Mouse (Mus musculus) CH12.LX (cell line): ENCODE measurements at regions not wholly inside any gene's neighbourhood (a gene's known extent, or its start where the extent isn't known, plus 50 kb on each side); places are given as distances from the start of the nearest gene placed in this dataset.

ENCODE experiments used
- DNase-seq: peaks from one replicate; pipeline ENCODE4 v3.0.0-alpha.2; 2013; ENCODE audit errors: extremely low read depth
- H3K27ac ChIP-seq: 2 replicates; pipeline ENCODE4 v1.5.1; 2012; ENCODE audit warnings: low read depth, mild to moderate bottlenecking, control low read depth, moderate library complexity; ENCODE audit not compliant: insufficient read depth
- H3K27me3 ChIP-seq: replicated peaks from 2 replicates; pipeline ENCODE3; 2012; ENCODE audit warnings: inconsistent platforms
- H3K36me3 ChIP-seq, 2 experiments: replicated peaks in 1 of 2; 2 replicates each; pipeline versions ENCODE3 to v1.6.1; 2012; ENCODE audit warnings: inconsistent platforms in 1 of 2, low read length in 1 of 2, mild to moderate bottlenecking in 1 of 2, mixed read lengths in 1 of 2, moderate library complexity in 1 of 2; ENCODE audit not compliant: control insufficient read depth in 1 of 2, insufficient read depth in 1 of 2
- H3K4me1 ChIP-seq, 2 experiments: 2 replicates each; pipeline ENCODE4 v1.6.1; 2012; ENCODE audit warnings: inconsistent platforms in 1 of 2, moderate library complexity in 1 of 2; ENCODE audit not compliant: insufficient read depth in 2 of 2, control insufficient read depth in 1 of 2
- H3K4me2 ChIP-seq: 2 replicates; pipeline ENCODE4 v1.6.1; 2012; ENCODE audit warnings: low read depth, mild to moderate bottlenecking, control low read depth; ENCODE audit not compliant: poor library complexity, insufficient read depth, severe bottlenecking
- H3K4me3 ChIP-seq, 3 experiments: fragments of 150-350 bp in 1 of 3; sonication (generic) in 1 of 3; replicated peaks in 1 of 3; 2 replicates each; pipeline versions ENCODE3 to v1.5.1; 2011 to 2012; ENCODE audit warnings: low read depth in 2 of 3, low read length in 2 of 3, mild to moderate bottlenecking in 2 of 3, moderate library complexity in 2 of 3, control low read depth in 1 of 3, improper control_type of control experiment in 1 of 3, inconsistent platforms in 1 of 3, mixed read lengths in 1 of 3; ENCODE audit not compliant: poor library complexity in 1 of 3
- H3K79me2 ChIP-seq: replicated peaks from 2 replicates; pipeline ENCODE4 v1.6.1; 2012; ENCODE audit warnings: mild to moderate bottlenecking, moderate library complexity; ENCODE audit not compliant: control insufficient read depth, poor library complexity, insufficient read depth, severe bottlenecking; ENCODE audit errors: extremely low read depth
- H3K9ac ChIP-seq: 2 replicates; pipeline ENCODE4 v1.6.1; 2012; ENCODE audit warnings: low read depth, mild to moderate bottlenecking, control low read depth, moderate library complexity; ENCODE audit not compliant: insufficient read depth
- H3K9me3 ChIP-seq: replicated peaks from 2 replicates; pipeline ENCODE3; 2012; ENCODE audit warnings: low read length, inconsistent platforms, mixed read lengths
- BHLHE40 ChIP-seq: IDR thresholded peaks from 2 replicates; pipeline ENCODE4 v1.6.1; 2011; ENCODE audit warnings: mild to moderate bottlenecking, low read depth, low read length, improper control_type of control experiment
- CTCF ChIP-seq, 2 experiments: IDR thresholded peaks in 1 of 2; conservative IDR thresholded peaks in 1 of 2; 2 replicates each; pipeline ENCODE4 v1.5.1; 2011 to 2012; ENCODE audit warnings: low read depth in 2 of 2, low read length in 2 of 2, improper control_type of control experiment in 1 of 2, inconsistent platforms in 1 of 2, mild to moderate bottlenecking in 1 of 2, moderate library complexity in 1 of 2
- ELF1 ChIP-seq: IDR thresholded peaks from 2 replicates; pipeline ENCODE4 v1.6.1; 2014; ENCODE audit warnings: low read depth, mild to moderate bottlenecking, inconsistent platforms, low read length, improper control_type of control experiment
- ETS1 ChIP-seq: conservative IDR thresholded peaks from 2 replicates; pipeline ENCODE4 v1.6.1; 2012; ENCODE audit warnings: low read depth, mild to moderate bottlenecking, inconsistent platforms, low read length, improper control_type of control experiment, moderate library complexity
- GABPA ChIP-seq: IDR thresholded peaks from 2 replicates; pipeline ENCODE4 v1.6.1; 2012; ENCODE audit warnings: low read depth, low read length, improper control_type of control experiment, inconsistent platforms; ENCODE audit not compliant: insufficient replicate concordance
- IRF4 ChIP-seq: IDR thresholded peaks from 2 replicates; pipeline ENCODE4 v1.6.1; 2014; ENCODE audit warnings: low read depth, mild to moderate bottlenecking, inconsistent platforms, low read length, improper control_type of control experiment
- JUN ChIP-seq: IDR thresholded peaks from 2 replicates; pipeline ENCODE4 v1.6.1; 2011; ENCODE audit warnings: low read depth, mild to moderate bottlenecking, low read length, improper control_type of control experiment, moderate library complexity; ENCODE audit not compliant: insufficient read depth
- JUND ChIP-seq: conservative IDR thresholded peaks from 2 replicates; pipeline ENCODE4 v1.6.1; 2011; ENCODE audit warnings: low read depth, low read length, improper control_type of control experiment
- MAFK ChIP-seq: IDR thresholded peaks from 2 replicates; pipeline ENCODE4 v1.6.1; 2011; ENCODE audit warnings: low read length, improper control_type of control experiment; ENCODE audit not compliant: insufficient replicate concordance
- MYC ChIP-seq: IDR thresholded peaks from 2 replicates; pipeline ENCODE4 v1.6.1; 2011; ENCODE audit warnings: low read depth, mild to moderate bottlenecking, improper control_type of control experiment, low read length
- NRF1 ChIP-seq: IDR thresholded peaks from 2 replicates; pipeline ENCODE4 v1.6.1; 2014; ENCODE audit warnings: low read depth, mild to moderate bottlenecking, inconsistent platforms, low read length, improper control_type of control experiment, moderate library complexity
- PAX5 ChIP-seq: IDR thresholded peaks from 2 replicates; pipeline ENCODE4 v1.6.1; 2012; ENCODE audit warnings: low read length, inconsistent platforms, mixed read lengths
- POLR2A ChIP-seq: IDR thresholded peaks from 2 replicates; pipeline ENCODE4 v1.6.1; 2011; ENCODE audit warnings: low read depth, mild to moderate bottlenecking, improper control_type of control experiment, low read length
- POLR2AphosphoS2 ChIP-seq: IDR thresholded peaks from 2 replicates; pipeline ENCODE4 v1.6.1; 2011; ENCODE audit warnings: low read depth, low read length, improper control_type of control experiment
- RCOR1 ChIP-seq: conservative IDR thresholded peaks from 2 replicates; pipeline ENCODE4 v1.6.1; 2012; ENCODE audit warnings: low read depth, mild to moderate bottlenecking, inconsistent platforms, low read length, improper control_type of control experiment
- SIN3A ChIP-seq: IDR thresholded peaks from 2 replicates; pipeline ENCODE4 v1.6.1; 2012; ENCODE audit warnings: low read length, improper control_type of control experiment, inconsistent platforms
- TBP ChIP-seq: conservative IDR thresholded peaks from 2 replicates; pipeline ENCODE4 v1.6.1; 2011; ENCODE audit warnings: low read depth, low read length, improper control_type of control experiment
- ZC3H11A ChIP-seq: IDR thresholded peaks from 2 replicates; pipeline ENCODE4 v1.6.1; 2012; ENCODE audit warnings: low read depth, mild to moderate bottlenecking, inconsistent platforms, low read length, improper control_type of control experiment
- ZKSCAN1 ChIP-seq: IDR thresholded peaks from 2 replicates; pipeline ENCODE4 v1.6.1; 2012; ENCODE audit warnings: low read depth, inconsistent platforms, low read length, improper control_type of control experiment, borderline replicate concordance
- dilution Hi-C: fragments of 300-500 bp; cut with MboI; formaldehyde crosslinking; loops from 2 replicates; pipeline ENCODE4 v1.14.3; 2020; ENCODE audit warnings: low sequenced_read_pairs; ENCODE audit not compliant: extremely low pct_unique_long_range_greater_than_20kb, extremely low pct_ligation_motif_present
- in situ Hi-C: fragments of 300-500 bp; cut with MboI; formaldehyde crosslinking; loops from 3 replicates; pipeline ENCODE4 v1.14.3; 2019; ENCODE audit warnings: low sequenced_read_pairs, low pct_ligation_motif_present, low pct_unique_long_range_greater_than_20kb, mixed read lengths

DNA sequence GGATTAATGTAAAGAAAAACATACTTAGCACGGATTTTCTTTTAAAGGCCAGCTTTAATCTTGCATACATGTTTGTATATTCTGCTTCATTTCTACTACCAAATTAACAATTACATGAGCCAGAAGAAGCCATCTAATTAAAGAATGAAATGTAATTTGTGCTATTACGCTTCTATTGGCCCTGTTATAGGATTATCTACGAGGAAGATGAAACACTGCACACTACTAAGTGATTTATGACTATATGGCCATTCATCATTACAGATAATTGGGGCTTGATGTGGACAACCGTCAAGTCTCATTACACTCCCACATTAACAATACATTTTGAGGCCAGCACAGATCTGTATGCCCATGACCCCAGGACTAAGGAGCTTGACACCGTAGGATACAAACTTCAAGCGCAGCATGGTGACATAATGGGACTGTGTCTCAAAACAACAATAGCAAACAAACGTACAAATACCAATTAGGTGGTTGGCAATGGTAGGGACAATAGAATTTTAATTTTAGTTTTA lies 129.7 kb upstream of the Syt1 start:
- Histone ChIP-seq H3K4me1 (peaks cover 0 to 5% of the 10 kb centered on the region in 2 experiments; a peak in 1 of 4 replicates), H3K4me2 (no peak overlapping the region), H3K27ac (no peak overlapping the region), H3K9ac (no peak overlapping the region), H3K4me3 (no peak overlapping the region), H3K27me3 (no peaks in the 10 kb centered on the region), H3K79me2 (no peaks in the 10 kb centered on the region), H3K9me3 (no peaks in the 10 kb centered on the region), H3K36me3 (no peaks in the 10 kb centered on the region)
- TF ChIP-seq NRF1 (no peak), MYC (no peak), RCOR1 (no peak), JUND (no peak), ETS1 (no peak), SIN3A (no peak), CTCF (conservative IDR thresholded peaks at IDR 0.05 in 1 of 2, IDR thresholded peaks at IDR 0.05 in 1 of 2; ENCODE audit: low read depth in 2 of 2, low read length in 2 of 2) (no peak), JUN (no peak), POLR2A (no peak), ZC3H11A (no peak), PAX5 (no peak), POLR2AphosphoS2 (no peak), ELF1 (no peak), ZKSCAN1 (no peak), BHLHE40 (no peak), MAFK (no peak), TBP (no peak), IRF4 (no peak)
- dilution Hi-C loops = no loop called here
- DNase-seq = no peak
- in situ Hi-C loops = no loop called here

DNA sequence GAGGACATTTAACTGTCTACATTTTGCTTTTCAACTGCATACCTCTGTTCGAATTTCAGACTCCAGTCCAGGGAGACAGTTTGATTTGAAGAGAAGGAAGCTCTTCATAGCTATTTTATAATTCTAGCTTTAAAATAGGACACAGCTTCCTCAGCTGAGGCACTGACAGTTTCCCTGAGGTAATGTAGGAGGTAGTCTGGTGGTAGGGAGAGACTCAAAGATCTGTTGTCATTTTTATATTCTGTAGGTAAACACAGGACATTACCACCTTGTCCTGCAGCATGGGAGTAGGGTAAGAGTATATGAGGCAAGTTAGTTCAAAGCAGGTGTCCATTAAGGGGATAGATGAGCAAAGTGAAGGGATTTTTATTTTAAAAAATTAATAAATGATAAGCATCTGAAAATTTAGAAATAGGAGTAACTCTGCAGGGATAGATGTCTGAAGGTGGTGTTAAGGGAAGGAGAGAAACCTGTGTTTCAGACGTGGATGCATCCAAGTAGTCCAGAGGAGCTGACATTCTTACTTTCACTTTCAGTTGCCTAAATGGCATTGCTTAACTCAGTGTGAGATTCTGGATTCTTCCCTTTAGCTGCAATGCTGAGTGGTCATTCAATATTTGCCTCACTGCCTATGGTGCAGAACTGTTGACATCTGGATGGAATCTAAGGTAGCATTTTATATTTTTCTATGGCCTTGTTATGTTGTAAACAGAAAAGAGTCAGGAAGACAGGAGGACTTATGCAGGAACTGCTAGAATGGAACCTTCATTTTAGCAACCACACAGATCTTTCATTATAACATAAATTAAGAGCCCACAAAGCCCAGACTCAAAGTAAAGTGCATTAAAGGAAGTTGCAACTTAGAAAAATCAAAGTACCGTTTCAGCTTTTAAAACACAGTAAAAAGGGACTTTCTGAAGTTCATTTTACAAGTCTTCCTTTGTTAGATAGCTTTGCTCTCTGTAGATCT lies 126.3 kb upstream of the Syt1 start:
- no peaks in the 10 kb centered on the region for H3K27me3 ChIP-seq
- no peak for TF ChIP-seq GABPA
- TF ChIP-seq IRF4 = 0 out of 2 replicates have a peak, but pooled peaks have one; percentile 28
- TF ChIP-seq, all 38 proteins: peak for 1
- peak overlapping the region; percentile 19; the same call in 1 of the 2 replicates for H3K9ac ChIP-seq
- H3K79me2 ChIP-seq = no peaks in the 10 kb centered on the region
- in situ Hi-C loops = no loop called here
- H3K4me1 ChIP-seq = peaks cover 0 to 5% of the 10 kb centered on the region in 2 experiments; a peak in 1 of 4 replicates
- DNase-seq = peak; percentile 40
- H3K27ac ChIP-seq = no peak overlapping the region
- dilution Hi-C loops = no loop called here
- H3K9me3 ChIP-seq = no peaks in the 10 kb centered on the region
- H3K4me3 ChIP-seq = peak overlapping the region; percentile 29 to 47 (median 38)
- peak overlapping the region; percentile 84 for H3K4me2 ChIP-seq
- H3K36me3 ChIP-seq = no peaks in the 10 kb centered on the region
